Mouse (Mus musculus) bone marrow macrophage, adult 2 months (primary cell): ENCODE measurements around the gene Catsperg1. TPM values are rescaled to one million over a fixed set of nuclear protein-coding genes. Genes with fewer than 3 reads are reported as not detected.

Experiments
- H3K27ac ChIP-seq: 2 replicates; pipeline ENCODE4 v1.5.1; 2012; ENCODE audit warnings: low read depth, low read length; ENCODE audit not compliant: insufficient read depth
- H3K4me1 ChIP-seq: 2 replicates; pipeline ENCODE4 v1.6.1; 2012; ENCODE audit warnings: low read length; ENCODE audit not compliant: control insufficient read depth, insufficient read depth
- H3K4me3 ChIP-seq: 2 replicates; pipeline ENCODE4 v1.5.1; 2012; ENCODE audit warnings: mild to moderate bottlenecking, low read length, moderate library complexity; ENCODE audit not compliant: insufficient read depth
- CTCF ChIP-seq: IDR thresholded peaks from 2 replicates; pipeline ENCODE4 v1.5.1; 2012; ENCODE audit warnings: low read depth, mild to moderate bottlenecking, low read length, moderate library complexity
- POLR2A ChIP-seq: IDR thresholded peaks from 2 replicates; pipeline ENCODE4 v1.6.1; 2012; ENCODE audit warnings: mild to moderate bottlenecking, low read depth, low read length, borderline replicate concordance
- polyA plus RNA-seq: library from polyadenylated mRNA; stranded (reverse); fragments of >200 nt; gene quantifications from 2 replicates; pipeline ENCODE4 v1.2.4, GENCODE M21; 2012; ENCODE audit not compliant: missing spikeins, insufficient read depth, insufficient read length

The Catsperg1 gene
- polyA plus RNA-seq, 1 experiment = 4.0 TPM

GRCm38 (mm10) chr7:29247314-29247700 is 33.5 kb upstream of the Catsperg1 start:
- Histone ChIP-seq H3K4me3 (no peak overlapping the region), H3K4me1 (no peaks in the 10 kb centered on the region), H3K27ac (no peak overlapping the region)

GRCm38 (mm10) chr7:29246619-29247313 is 32.9 kb upstream of the Catsperg1 start:
- Histone ChIP-seq H3K27ac (no peak overlapping the region), H3K4me3 (no peak overlapping the region), H3K4me1 (no peaks in the 10 kb centered on the region)
- TF ChIP-seq CTCF = no peak
- no peak for TF ChIP-seq POLR2A

More at GRCm38 (mm10) chr7:29247314-29247700, 33.5 kb upstream of the Catsperg1 start:
- TF ChIP-seq POLR2A (no peak), CTCF (peak; percentile 95)

GRCm38 (mm10) chr7:29246015-29246414 is 32.2 kb upstream of the Catsperg1 start:
- Histone ChIP-seq H3K4me3 (no peak overlapping the region), H3K4me1 (no peaks in the 10 kb centered on the region), H3K27ac (no peak overlapping the region)
- TF ChIP-seq POLR2A (no peak), CTCF (no peak)

- no peaks in the 10 kb centered on the region for H3K4me1 ChIP-seq
- no peak overlapping the region for H3K4me3 ChIP-seq
- TF ChIP-seq CTCF (no peak), POLR2A (no peak)
- no peak overlapping the region for H3K27ac ChIP-seq
Observed at GRCm38 (mm10) chr7:29244732-29245416, 31.0 kb upstream of the Catsperg1 start.

GRCm38 (mm10) chr7:29238019-29238967 is 24.5 kb upstream of the Catsperg1 start, which contains the start of gene Yif1b:
TSS of gene Yif1b (plus strand) at chr7:29238329.
- peak within 1 kb of the TSS; percentile 61 for H3K4me3 ChIP-seq
- H3K4me1 ChIP-seq = peaks cover 21% of the 10 kb centered on the region
- H3K27ac ChIP-seq = peak within 1 kb of the TSS; percentile 85
- TF ChIP-seq POLR2A (no peak), CTCF (no peak)

- Histone ChIP-seq H3K4me1 (peaks cover 25% of the 10 kb centered on the region), H3K4me3 (peak overlapping the region; percentile 35), H3K27ac (peak overlapping the region; percentile 85)
- TF ChIP-seq POLR2A = 0 out of 2 replicates have a peak, but pooled peaks have one; percentile 3
Observed at GRCm38 (mm10) chr7:29237596-29237995, 23.8 kb upstream of the Catsperg1 start.

- no peak overlapping the region for H3K4me3 ChIP-seq
- H3K27ac ChIP-seq = no peak overlapping the region
- H3K4me1 ChIP-seq = peaks cover 25% of the 10 kb centered on the region
- TF ChIP-seq CTCF (no peak), POLR2A (no peak)
Observed at GRCm38 (mm10) chr7:29236593-29236992, 22.8 kb upstream of the Catsperg1 start.

GRCm38 (mm10) chr7:29234661-29235060 is 20.8 kb upstream of the Catsperg1 start:
- TF ChIP-seq POLR2A (no peak), CTCF (no peak)
- H3K4me3 ChIP-seq = no peak overlapping the region
- no peak overlapping the region for H3K27ac ChIP-seq
- peaks cover 36% of the 10 kb centered on the region for H3K4me1 ChIP-seq

- TF ChIP-seq CTCF = no peak
- TF ChIP-seq POLR2A = no peak
- Histone ChIP-seq H3K4me3 (0 out of 2 replicates have a peak overlapping the region, but pooled peaks have one; percentile 10), H3K27ac (peak overlapping the region; percentile 34), H3K4me1 (peaks cover 38% of the 10 kb centered on the region)
Observed at GRCm38 (mm10) chr7:29233745-29234144, 19.9 kb upstream of the Catsperg1 start.
